Mouse (Mus musculus) brain, embryonic 14.5 days (tissue): ENCODE measurements at regions not wholly inside any gene's neighbourhood (a gene's known extent, or its start where the extent isn't known, plus 50 kb on each side); places are given as distances from the start of the nearest gene placed in this dataset.

Experiments used
- CTCF ChIP-seq: fragments of 200-500 bp; IDR thresholded peaks from 2 replicates; pipeline ENCODE4 v1.5.1; 2012; ENCODE audit warnings: inconsistent platforms, mild to moderate bottlenecking, moderate library complexity, borderline replicate concordance; ENCODE audit not compliant: insufficient read depth, insufficient read length; ENCODE audit errors: extremely low read depth
- POLR2A ChIP-seq: fragments of 200-500 bp; IDR thresholded peaks from 2 replicates; pipeline ENCODE4 v1.6.1; 2012; ENCODE audit warnings: mild to moderate bottlenecking, inconsistent platforms, borderline replicate concordance; ENCODE audit not compliant: poor library complexity, insufficient read depth, insufficient read length, severe bottlenecking; ENCODE audit errors: extremely low read depth

DNA sequence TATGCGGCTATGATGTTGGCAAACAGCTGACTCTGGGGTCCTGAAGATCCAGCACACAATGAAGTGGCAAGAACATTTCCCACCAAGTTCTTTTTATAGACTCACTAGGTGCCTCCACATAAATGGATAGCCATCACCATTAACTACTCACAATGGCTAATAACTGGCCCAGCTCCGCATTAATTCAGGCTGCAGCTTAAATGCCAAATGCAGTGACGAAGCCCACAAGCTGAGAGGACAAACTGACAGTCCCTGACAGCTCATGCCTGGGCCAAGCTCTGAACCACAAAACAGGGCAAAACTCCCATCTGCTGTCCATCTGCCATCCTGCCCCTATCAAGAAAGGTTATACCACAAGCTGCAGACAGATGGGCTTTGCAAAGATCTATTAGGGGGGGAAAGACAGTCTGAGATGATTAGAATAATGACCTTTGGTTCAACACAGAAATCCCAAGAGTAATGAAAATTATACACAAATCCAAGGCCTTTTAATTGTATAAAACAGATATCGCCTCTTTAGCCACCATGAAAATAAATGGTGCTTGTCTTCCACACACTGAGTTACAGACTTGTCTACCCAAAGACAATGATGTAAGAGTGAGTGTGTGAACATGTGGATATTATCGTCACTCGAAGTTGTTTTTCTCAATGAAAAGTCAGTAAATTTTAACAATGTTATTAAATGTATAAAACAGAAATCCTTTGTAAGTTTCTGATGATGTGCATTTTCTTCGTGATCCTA lies 224.1 kb downstream of the Gm11361 start:
- TF ChIP-seq POLR2A = no peak
- no peak for TF ChIP-seq CTCF
